Mouse (Mus musculus): ENCODE data around the gene Atp6v0a2. TPM values are rescaled to one million over a fixed set of nuclear protein-coding genes. Genes with fewer than 3 reads are reported as not detected.
"Not testable (repeated sequence)": the region's sequence is repeated elsewhere in the genome, so short reads cannot be mapped to it uniquely, and the experiment has no call there.

Atp6v0a2 gene
- total RNA-seq, 1 experiment from 2014 or later: 30.4 TPM

- no peak for ATAC-seq (ENCODE audit: extremely low read depth, insufficient number of reproducible peaks, low FRiP score, poor library complexity, severe bottlenecking)
Observed at GRCm38 (mm10) chr5:124633425-124633824, 5.0 kb downstream of the Atp6v0a2 start.

DNA sequence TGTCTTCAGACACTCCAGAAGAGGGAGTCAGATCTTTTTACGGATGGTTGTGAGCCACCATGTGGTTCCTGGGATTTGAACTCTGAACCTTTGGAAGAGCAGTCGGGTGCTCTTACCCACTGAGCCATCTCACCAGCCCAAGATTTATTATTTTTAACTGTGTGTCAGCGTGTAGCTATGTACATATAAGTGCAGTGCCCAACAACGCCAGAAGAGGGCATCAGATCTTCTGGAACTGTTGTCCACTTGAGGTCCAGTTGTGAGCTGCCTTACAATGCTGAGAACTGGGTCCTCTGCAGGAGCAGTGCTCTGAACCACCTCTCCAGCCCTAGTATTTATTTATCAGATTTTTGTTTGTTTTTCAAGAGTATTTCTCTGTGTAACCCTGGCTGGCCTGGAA, 6.7 kb downstream of the Atp6v0a2 start:
- not testable (repeated sequence) for ATAC-seq (ENCODE audit: extremely low read depth, insufficient number of reproducible peaks, low FRiP score, poor library complexity, severe bottlenecking)

- ATAC-seq (ENCODE audit: extremely low read depth, insufficient number of reproducible peaks, low FRiP score, poor library complexity, severe bottlenecking): no peak
Observed at GRCm38 (mm10) chr5:124636139-124636538, 7.8 kb downstream of the Atp6v0a2 start.

- no peak for ATAC-seq (ENCODE audit: extremely low read depth, insufficient number of reproducible peaks, low FRiP score, poor library complexity, severe bottlenecking)
Observed at GRCm38 (mm10) chr5:124636694-124637093, 8.3 kb downstream of the Atp6v0a2 start.

- no peak for ATAC-seq (ENCODE audit: extremely low read depth, insufficient number of reproducible peaks, low FRiP score, poor library complexity, severe bottlenecking)
Observed at GRCm38 (mm10) chr5:124637300-124637699, 8.9 kb downstream of the Atp6v0a2 start.

- no peak for ATAC-seq (ENCODE audit: extremely low read depth, insufficient number of reproducible peaks, low FRiP score, poor library complexity, severe bottlenecking)
Observed at GRCm38 (mm10) chr5:124637836-124638235, 9.5 kb downstream of the Atp6v0a2 start.

GRCm38 (mm10) chr5:124713741-124714140, 85.4 kb downstream of the Atp6v0a2 start:
- no peak for ATAC-seq (ENCODE audit: extremely low read depth, insufficient number of reproducible peaks, low FRiP score, poor library complexity, severe bottlenecking)

DNA sequence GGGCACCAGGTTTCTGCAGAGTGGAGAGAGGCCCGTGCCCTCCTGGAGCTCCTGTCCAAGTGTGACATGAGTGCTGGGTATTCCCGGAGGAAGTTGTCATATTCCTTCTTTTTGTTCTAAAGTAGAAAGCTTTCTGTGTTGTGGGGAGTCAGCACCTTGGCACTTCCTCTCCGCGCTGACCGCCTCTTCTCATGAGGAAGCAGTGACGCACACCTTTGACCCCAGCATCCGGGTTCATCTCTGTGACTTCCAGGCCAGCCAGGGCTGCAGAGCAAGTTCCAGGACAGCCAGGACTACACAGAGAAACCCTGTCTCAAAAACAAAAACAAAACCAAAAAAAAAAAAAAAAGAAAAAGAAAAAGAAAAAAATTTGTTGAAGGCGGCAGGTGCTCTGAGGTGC, 86.8 kb downstream of the Atp6v0a2 start:
- no peak for ATAC-seq (ENCODE audit: extremely low read depth, insufficient number of reproducible peaks, low FRiP score, poor library complexity, severe bottlenecking)

DNA sequence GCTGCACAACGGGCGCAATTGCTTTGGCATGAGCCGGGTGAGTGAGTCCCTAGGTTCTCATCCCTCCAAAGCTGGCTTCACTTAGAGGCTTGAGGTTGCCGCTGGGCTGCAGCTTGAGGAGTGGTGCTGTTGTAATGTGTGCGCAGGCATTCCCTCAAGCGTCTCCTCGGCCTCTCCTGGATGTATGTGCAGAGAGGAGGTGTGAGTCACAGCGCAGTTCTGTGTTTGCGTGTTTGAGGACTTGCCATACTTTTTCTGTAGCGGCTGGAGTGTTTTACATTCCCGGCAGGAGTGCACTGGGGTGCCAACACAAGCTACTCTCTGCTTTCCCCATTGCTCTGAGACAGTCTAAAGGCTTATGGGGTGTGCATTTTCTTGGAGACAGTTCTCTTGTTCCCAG, 89.6 kb downstream of the Atp6v0a2 start:
- no peak for ATAC-seq (ENCODE audit: extremely low read depth, insufficient number of reproducible peaks, low FRiP score, poor library complexity, severe bottlenecking)

GRCm38 (mm10) chr5:124718396-124718795, 90.0 kb downstream of the Atp6v0a2 start:
- ATAC-seq (ENCODE audit: extremely low read depth, insufficient number of reproducible peaks, low FRiP score, poor library complexity, severe bottlenecking): no peak

- no peak for ATAC-seq (ENCODE audit: extremely low read depth, insufficient number of reproducible peaks, low FRiP score, poor library complexity, severe bottlenecking)
Observed at GRCm38 (mm10) chr5:124723125-124723524, 94.7 kb downstream of the Atp6v0a2 start.

DNA sequence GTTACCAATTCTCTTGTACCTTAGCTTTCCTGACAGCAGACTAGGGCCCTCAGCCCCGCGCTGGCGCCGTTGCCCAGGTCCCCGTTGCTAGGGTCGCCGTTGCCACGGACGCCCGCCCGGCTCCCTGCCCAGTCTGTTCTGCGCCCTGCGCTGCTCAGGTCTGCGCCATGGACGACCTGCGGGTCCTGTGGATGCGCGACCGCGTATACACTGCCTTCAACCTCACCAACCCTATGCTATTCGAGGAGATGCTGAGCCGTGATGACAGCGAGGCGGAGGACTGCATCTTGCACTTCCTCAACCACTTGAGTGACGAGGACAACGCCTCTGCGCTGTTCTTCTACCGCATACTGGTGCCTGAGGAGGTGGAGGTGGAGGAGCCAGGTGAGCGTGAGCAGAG, 96.6 kb downstream of the Atp6v0a2 start, which contains the start of gene Dnah10:
Gene Dnah10, plus strand, starts transcription at position 89 of the 400 bp plus-strand sequence.
- ATAC-seq (ENCODE audit: extremely low read depth, insufficient number of reproducible peaks, low FRiP score, poor library complexity, severe bottlenecking): no peak

- no peak for ATAC-seq (ENCODE audit: extremely low read depth, insufficient number of reproducible peaks, low FRiP score, poor library complexity, severe bottlenecking)
Observed at GRCm38 (mm10) chr5:124729662-124730206, 101.4 kb downstream of the Atp6v0a2 start.

DNA sequence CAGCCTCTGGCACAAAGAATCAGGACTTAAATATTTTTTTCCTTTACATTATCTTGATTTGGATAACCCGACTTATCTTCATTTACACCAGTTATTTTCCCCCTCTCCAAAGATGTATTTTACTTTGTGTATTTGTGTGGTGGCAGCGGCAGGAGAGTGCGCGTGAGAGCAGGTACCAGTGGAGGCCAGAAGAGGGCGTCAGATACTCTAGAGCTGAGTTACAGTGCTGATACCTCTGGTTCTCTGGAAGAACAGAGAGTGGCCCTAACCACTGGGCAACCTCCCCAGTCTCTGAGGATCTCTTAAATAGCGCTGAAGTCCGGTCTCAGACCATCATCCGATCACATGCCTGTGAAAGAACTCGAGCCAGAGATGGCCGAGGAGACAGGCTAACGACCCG, 105.6 kb downstream of the Atp6v0a2 start:
- no peak for ATAC-seq (ENCODE audit: extremely low read depth, insufficient number of reproducible peaks, low FRiP score, poor library complexity, severe bottlenecking)

DNA sequence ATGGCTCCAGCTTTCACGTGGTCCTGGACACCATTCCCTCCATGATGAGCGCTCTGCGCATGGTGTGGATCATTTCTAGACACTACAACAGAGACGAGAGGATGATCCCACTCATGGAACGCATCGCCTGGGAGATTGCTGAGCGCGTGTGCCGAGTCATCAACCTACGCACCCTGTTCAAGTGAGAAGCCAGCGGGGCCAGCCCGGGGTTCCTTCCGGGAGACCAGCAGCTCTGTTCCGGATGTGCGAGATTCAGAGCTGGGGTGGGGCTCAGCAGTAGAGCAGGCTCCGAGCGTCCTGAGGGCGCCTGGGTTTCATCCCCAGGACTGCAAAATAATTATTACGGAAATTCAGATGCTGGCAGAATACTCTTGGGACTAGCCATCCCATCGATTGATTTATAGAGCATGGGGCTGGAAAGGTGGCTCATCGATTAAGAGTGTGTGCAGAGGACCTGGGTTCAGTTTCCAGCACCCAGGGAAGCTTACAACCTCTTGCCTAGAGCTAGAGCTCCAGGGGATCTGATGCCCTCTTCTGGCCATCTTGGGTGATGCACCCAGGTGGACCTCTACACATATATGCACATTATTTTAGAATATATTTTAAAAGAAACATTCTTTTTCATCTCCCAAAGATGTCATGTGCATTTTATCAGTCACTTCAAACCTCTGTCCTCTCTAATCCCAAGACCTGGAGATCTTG, 113.7 kb downstream of the Atp6v0a2 start:
- ATAC-seq (ENCODE audit: extremely low read depth, insufficient number of reproducible peaks, low FRiP score, poor library complexity, severe bottlenecking): no peak

DNA sequence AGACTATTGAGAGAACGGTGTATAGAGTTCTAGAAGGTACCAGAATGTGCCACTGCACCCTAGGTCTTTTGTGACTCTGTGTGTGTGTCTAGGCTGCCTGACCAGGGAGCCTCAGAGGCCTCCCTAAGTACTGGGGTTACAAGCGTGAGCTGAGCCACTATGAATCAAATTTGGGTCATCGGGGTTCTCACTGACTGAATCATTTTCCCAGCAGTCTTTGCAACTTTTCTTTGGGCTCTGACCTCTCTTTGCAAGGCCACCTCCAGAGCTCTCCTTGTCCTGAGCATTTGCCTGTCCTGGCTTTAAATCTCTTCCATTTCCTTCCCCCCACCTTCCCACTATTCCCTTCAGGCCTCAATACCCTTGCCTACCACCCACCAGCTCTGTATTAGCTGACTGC, 115.5 kb downstream of the Atp6v0a2 start:
- ATAC-seq (ENCODE audit: extremely low read depth, insufficient number of reproducible peaks, low FRiP score, poor library complexity, severe bottlenecking): no peak

DNA sequence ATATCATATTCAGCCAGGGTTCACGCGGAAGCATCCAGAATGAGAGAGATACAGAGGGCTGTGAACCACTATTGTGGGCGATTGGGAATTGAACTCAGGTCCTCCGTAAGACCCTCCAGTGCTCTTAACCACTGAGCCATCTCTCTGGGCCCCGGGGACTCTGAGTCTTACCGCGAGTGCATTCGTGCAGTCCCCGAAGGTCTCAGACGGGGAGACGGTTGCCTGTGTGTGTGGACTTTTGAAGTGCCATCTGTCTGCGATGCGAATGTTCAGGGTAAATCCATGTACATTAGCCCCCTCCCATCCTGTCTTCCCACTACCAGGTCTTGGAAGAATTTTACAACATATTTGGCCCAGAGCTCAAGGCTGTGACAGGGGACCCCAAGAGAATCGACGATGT, 117.8 kb downstream of the Atp6v0a2 start:
- ATAC-seq (ENCODE audit: extremely low read depth, insufficient number of reproducible peaks, low FRiP score, poor library complexity, severe bottlenecking): no peak

DNA sequence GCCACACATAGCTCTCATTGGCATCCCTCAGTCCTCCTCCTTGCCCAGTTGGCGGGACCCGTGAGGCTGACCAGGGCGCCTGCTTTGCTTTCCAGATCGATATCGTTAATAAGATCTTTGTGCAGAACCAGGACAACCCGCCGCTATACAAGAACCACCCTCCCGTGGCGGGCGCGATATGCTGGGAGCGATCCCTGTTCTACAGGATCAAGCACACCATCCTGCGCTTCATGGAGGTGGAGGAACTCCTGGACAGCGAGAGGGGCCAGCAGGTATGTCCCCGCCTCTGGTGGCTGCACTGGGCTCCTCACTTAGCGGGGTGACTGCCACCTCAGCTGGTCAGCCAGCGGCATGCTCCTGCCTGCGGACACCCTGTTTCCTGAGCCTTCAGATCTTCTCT, 119.9 kb downstream of the Atp6v0a2 start:
- ATAC-seq (ENCODE audit: extremely low read depth, insufficient number of reproducible peaks, low FRiP score, poor library complexity, severe bottlenecking): no peak

- no peak for ATAC-seq (ENCODE audit: extremely low read depth, insufficient number of reproducible peaks, low FRiP score, poor library complexity, severe bottlenecking)
Observed at GRCm38 (mm10) chr5:124751656-124752055, 123.3 kb downstream of the Atp6v0a2 start.

- no peak for ATAC-seq (ENCODE audit: extremely low read depth, insufficient number of reproducible peaks, low FRiP score, poor library complexity, severe bottlenecking)
Observed at GRCm38 (mm10) chr5:124761011-124761410, 132.6 kb downstream of the Atp6v0a2 start.

GRCm38 (mm10) chr5:124761787-124762186, 133.4 kb downstream of the Atp6v0a2 start:
- no peak for ATAC-seq (ENCODE audit: extremely low read depth, insufficient number of reproducible peaks, low FRiP score, poor library complexity, severe bottlenecking)

All from neutrophil, adult 5-6 weeks (primary cell).